Mouse (Mus musculus) naive thymus-derived CD4-positive, alpha-beta T cell, adult 2 months (primary cell): ENCODE results near the gene Kcnd2.

Experiments used
- DNase-seq: peaks from one replicate; pipeline ENCODE4 v3.0.0-alpha.2; 2011; ENCODE audit warnings: low read depth

The Kcnd2 gene

GRCm38 (mm10) chr6:21692861-21693350 lies 477.6 kb downstream of the Kcnd2 start:
- DNase-seq, result no peak

GRCm38 (mm10) chr6:21697641-21698040 lies 482.3 kb downstream of the Kcnd2 start:
- no peak for DNase-seq

- no peak for DNase-seq
Measured at GRCm38 (mm10) chr6:21701131-21701530, 485.8 kb downstream of the Kcnd2 start.

GRCm38 (mm10) chr6:21709228-21709627 lies 493.9 kb downstream of the Kcnd2 start:
- no peak for DNase-seq

- no peak for DNase-seq
Measured at GRCm38 (mm10) chr6:21719121-21719520, 503.8 kb downstream of the Kcnd2 start.

- no peak for DNase-seq
Measured at GRCm38 (mm10) chr6:21722238-21722637, 506.9 kb downstream of the Kcnd2 start.

GRCm38 (mm10) chr6:21740606-21741005 lies 525.3 kb downstream of the Kcnd2 start:
- no peak for DNase-seq

GRCm38 (mm10) chr6:21744615-21745266 lies 529.4 kb downstream of the Kcnd2 start:
- no peak for DNase-seq

GRCm38 (mm10) chr6:21747536-21747935 lies 532.2 kb downstream of the Kcnd2 start:
- no peak for DNase-seq

- no peak for DNase-seq
Measured at GRCm38 (mm10) chr6:21767787-21768221, 552.5 kb downstream of the Kcnd2 start.

GRCm38 (mm10) chr6:21768745-21769446 lies 553.6 kb downstream of the Kcnd2 start:
- DNase-seq, result no peak

- DNase-seq, result no peak
Measured at GRCm38 (mm10) chr6:21769447-21769809, 554.1 kb downstream of the Kcnd2 start.

GRCm38 (mm10) chr6:21774213-21774916 lies 559.1 kb downstream of the Kcnd2 start:
- no peak for DNase-seq
